Mouse (Mus musculus): ENCODE measurements around the gene Asf1b.

Asf1b gene

DNA sequence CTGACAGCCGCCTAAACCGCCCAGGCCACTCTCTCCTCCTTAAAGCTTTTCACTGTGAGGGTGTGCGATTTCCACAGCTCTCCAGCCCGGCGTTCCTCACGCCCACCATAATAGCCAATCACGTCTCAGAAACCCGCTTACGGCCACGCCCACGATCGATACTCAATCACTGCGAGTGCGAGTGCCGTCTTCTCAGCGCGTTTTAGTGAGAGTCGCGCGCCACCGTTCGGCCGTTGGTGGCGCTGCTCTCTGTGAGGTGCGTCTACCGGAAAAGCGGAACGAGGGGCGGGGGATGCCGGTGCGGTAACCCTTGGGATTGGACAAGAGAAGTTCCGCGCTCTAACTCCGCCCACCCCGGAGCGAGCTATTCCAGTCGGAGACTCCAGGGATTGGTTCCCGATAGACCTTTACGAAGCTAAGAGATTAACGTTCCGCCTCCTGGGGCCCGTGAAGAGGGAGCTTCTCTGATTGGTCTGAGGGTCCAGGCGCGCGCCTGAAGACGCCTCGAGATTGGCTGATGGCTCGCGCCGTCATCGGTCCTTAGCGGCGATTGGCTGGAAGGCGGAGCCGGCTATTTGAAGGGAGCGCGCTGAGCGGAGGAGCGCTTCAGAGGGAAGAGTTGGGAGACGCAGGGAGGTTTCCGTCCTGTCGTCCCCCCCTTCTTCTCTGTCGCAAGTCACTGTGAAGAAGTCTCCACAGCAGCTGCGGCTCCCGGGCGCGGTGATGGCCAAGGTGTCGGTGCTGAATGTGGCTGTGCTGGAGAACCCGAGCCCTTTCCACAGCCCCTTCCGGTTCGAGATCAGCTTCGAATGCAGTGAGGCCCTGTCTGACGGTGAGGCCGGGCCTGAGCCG, at the start of gene Asf1b, which contains the start of gene Gm10644:
Asf1b (plus strand) TSS at position 402 of the 852 bp plus-strand sequence.
Gm10644 (minus strand) TSS at position 100 of the 852 bp plus-strand sequence.
- DNase-seq: peak; percentile 99 to 100

GRCm38 (mm10) chr8:83908583-83908982, 46.7 kb upstream of the Asf1b start:
- no peak for DNase-seq

DNA sequence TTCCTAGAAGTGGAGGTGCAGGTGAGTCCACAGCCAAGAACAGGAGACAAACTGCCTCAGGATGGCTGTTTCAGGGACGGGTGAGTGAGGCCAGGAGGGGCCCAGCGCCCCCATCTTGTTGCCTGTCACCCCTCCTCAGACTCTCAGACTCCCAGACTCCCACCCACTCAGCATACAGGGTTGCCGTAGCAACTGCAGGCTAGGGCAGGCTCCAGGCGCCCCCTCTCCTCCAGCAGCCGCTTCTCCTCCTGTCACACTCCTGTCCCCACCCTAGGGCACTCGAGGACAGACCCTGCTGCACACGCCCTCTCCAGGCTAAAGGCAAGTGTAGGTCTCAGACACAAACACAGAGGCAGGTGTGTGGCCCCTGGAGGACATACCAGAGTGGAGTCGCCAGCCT, 46.0 kb upstream of the Asf1b start:
- DNase-seq: no peak

DNA sequence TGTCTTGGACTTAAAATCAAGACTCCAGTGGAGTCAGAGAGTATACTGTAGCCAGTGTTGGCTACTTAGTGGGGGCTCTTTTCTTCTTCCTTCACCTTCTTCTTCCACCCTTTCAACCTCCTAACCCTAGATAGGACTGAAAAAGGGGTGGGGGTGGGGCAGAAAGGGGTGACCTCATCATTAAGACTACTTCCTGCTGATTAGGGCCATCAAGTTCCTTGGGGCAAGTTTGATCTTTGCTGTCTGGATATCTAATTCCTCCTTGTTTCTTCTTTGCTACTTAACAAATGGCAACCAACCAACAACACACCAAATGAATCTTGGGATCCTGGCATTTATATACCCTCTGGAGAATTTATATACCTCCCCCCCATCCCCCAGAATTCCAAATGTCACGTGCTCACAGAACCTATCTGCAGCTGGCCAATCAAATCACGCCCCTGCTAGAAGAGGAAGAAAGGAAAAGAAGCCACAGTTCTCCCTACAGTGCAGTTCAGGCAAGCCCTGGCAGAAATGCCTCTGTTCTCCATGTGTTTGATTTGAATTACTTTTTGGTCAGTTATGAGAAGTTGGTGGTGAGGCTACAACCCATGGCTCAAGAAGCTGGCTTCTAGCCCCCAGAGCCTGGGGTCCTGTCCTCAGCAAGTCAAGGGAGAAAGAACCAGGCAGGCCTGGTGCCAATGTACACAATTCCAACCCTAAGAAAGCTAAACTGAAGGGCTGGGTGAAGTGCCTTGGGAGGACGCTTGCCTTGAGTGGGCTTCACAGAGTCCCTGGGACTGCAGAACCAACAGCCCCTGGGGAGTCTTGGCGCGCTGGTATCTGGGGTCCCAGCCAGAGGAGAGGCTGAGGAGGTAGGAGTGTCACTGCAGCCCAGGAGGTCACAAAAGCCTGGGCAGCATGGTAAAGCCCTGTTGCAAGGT, 43.2 kb upstream of the Asf1b start:
- DNase-seq: peak; percentile 58 to 75

DNA sequence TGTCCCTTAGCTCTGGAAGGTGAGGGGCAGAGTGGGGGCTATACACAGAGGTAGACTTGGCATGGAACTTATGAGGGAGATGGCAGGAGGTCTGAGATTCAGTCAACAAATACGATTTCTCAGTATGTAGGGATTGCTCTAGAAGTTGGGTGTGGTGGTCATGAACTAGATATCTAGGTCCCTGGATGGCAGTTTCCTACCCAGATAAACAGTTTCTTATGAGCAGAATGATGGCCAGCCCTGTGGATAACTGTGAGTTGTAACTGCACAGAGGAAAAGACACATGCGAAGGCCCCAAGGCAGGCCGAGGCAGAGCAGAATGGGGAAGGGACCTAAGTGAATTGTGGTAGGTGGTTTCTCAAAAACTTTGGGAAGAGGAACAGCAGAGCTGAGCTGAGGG, 41.1 kb upstream of the Asf1b start:
- DNase-seq: no peak

- DNase-seq: peak; percentile 38 to 50
These were observed 40.4 kb upstream of the Asf1b start for GRCm38 (mm10) chr8:83914860-83915259.

GRCm38 (mm10) chr8:83916015-83916414, 39.3 kb upstream of the Asf1b start:
- DNase-seq: no peak

GRCm38 (mm10) chr8:83917566-83917965, 37.7 kb upstream of the Asf1b start:
- no peak for DNase-seq

DNA sequence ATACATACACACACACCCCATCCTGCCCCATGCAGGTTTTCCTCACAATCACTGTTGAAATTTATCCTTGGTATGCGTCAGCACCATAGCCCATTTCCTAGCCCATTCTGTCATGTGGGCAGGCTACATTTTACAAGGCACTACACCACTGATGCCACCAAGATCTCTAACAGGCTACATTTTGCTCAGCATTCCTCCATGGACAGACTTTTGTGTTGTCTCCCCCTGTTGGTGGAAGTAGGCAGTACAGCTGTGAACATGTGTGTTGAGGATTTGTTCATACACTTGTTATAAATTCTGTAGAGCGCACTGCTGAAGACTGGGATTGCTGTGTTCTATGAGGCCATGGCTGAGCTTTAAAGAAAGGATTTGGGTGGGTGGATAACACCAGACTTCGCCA, 33.7 kb upstream of the Asf1b start:
- peak in 1 of 2 experiments; percentile 86 for DNase-seq

GRCm38 (mm10) chr8:83922727-83923126, 32.6 kb upstream of the Asf1b start:
- no peak for DNase-seq

DNA sequence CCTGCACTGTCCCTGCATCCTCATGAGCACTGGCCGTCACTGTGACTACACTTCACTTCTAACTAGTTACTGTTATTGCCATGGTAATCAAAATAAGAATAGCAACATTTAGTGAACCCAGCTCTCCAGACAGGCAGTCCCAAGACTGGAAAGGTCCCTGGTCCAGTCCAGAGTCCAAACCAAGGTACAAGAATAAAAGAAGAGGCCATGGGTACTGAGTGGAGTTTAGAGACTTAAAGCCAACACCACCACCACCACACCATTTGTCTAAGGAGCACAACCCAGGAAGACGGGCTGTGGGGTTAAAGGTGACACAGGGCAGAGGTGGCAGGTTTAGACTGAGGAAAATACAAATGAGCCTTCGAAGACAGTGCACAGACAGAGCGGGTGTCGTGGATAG, 30.7 kb upstream of the Asf1b start:
- no peak for DNase-seq

GRCm38 (mm10) chr8:83926266-83926665, 29.0 kb upstream of the Asf1b start:
- DNase-seq: peak in 1 of 2 experiments; percentile 10

DNA sequence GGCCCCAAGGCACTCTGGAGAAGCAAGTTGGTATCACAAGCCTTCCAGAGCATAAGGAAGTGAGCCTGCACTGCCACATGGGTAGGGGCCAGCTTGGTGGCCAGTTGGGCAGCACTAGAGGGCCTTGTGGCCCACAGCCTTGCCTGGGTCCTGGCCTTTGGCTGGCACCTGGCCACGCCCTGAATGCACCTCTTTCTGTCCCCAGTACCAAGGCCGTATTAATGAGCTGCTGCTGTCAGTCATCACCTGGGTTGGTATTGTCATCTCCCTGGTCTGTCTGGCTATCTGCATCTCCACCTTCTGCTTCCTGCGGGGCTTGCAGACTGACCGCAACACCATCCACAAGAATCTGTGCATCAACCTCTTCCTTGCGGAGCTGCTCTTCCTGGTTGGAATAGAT, 21.1 kb upstream of the Asf1b start:
- peak in 1 of 2 experiments; percentile 19 for DNase-seq

GRCm38 (mm10) chr8:83934994-83935393, 20.3 kb upstream of the Asf1b start:
- no peak for DNase-seq

DNA sequence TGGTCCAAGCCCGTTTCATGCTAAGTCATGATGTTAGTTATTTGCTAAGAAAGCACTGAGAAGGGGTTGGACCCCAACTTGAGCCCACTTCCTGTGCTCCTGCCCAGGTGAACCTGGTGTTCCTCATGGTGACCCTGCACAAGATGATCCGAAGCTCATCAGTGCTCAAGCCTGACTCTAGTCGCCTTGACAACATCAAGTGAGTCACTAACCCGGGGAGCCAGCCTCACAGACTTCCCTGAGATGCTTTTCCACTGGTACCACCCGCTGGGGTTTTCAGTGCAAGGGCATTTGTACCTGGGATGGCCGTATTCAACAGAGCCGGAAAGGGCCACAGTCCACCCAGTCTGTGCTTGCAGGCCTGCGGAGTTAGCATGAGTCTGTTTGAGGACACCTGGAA, 19.9 kb upstream of the Asf1b start:
- DNase-seq: peak in 1 of 2 experiments; percentile 17

DNA sequence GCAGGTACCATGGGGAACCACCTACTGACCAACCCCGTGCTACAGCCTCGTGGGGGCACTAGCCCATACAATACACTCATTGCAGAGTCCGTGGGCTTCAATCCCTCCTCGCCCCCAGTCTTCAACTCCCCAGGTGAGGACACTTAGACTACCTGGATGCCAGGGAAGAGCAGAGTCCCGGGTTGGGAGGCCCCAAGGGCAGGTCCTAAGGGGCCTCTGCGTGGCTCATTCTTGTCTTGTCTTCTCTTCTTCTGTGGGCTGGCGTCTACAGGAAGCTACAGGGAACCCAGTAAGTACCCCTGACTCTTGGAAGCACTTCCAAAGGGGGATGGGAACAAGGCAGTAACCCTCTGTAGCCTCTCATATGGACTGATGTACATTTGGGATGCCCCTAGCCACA, 17.7 kb upstream of the Asf1b start:
- peak in 1 of 2 experiments; percentile 15 for DNase-seq

DNA sequence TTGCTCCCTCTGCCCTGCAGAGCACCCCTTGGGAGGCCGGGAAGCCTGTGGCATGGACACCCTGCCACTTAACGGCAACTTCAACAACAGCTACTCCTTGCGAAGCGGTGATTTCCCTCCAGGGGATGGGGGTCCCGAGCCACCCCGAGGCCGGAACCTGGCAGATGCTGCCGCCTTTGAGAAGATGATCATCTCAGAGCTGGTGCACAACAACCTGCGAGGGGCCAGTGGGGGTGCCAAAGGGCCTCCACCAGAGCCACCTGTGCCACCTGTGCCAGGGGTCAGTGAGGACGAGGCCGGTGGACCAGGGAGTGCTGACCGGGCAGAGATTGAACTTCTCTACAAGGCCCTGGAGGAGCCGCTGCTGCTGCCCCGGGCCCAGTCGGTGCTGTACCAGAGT, 17.0 kb upstream of the Asf1b start:
- DNase-seq: peak in 1 of 2 experiments; percentile 28

GRCm38 (mm10) chr8:83941066-83941677, 14.1 kb upstream of the Asf1b start:
- DNase-seq: peak in 1 of 2 experiments; percentile 18

GRCm38 (mm10) chr8:83942446-83942845, 12.9 kb upstream of the Asf1b start:
- DNase-seq: no peak

DNA sequence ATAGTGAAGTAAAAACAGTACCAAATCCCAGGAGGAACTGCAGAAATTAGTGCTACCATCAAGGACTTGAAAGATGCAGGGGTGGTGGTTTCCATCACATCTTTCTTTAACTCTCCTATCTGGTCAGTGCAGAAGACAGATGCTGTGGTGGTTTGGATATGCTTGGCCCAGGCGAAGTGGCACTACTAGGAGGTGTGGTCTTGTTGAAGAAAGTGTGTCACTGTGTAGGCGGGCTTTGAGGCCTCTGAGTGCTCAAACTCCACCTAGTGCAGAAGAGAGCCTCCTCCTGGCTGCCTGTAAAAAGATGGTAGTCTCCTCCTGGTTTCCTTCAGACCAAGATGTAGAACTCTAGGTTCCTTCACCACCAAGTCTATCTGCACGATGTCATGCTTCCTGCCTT, 9.8 kb upstream of the Asf1b start:
- no peak for DNase-seq

- no peak for DNase-seq
These were observed 580 bp upstream of the Asf1b start for GRCm38 (mm10) chr8:83954749-83955105.

DNA sequence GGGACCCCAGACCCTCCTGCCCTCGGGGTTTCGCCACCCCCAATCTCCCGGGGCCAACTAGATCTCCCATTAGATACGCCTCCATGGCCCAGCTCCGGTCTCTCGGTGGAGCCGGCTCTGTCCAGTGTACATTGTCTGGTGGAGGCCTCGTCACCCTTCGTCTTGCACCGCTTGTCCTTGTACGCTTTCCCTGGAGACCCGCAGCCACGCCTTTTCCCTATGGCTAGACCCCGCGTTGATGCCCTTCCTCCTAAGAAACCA, 581 bp downstream of the Asf1b start:
- no peak for DNase-seq

DNA sequence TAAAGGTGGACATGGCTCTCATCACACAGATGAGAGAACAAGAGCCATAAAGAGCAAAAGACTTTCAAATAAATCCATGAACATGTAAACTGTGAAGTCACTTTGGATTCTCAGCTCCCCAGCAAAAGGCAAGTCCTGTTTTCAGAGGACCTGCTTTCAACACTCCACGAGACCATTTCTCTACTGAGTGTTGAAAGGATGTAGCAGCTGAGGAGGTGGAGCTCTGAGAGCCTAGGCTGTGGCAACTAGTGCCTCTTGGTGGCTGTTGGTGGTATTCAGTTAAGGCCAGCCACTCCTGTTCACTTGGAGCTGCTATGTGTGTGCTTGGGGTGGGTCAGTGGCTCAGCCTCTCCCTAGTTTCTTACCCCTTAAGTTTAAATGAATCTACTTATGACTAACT, 1.5 kb downstream of the Asf1b start:
- no peak for DNase-seq
